In the genomic region with DNA sequence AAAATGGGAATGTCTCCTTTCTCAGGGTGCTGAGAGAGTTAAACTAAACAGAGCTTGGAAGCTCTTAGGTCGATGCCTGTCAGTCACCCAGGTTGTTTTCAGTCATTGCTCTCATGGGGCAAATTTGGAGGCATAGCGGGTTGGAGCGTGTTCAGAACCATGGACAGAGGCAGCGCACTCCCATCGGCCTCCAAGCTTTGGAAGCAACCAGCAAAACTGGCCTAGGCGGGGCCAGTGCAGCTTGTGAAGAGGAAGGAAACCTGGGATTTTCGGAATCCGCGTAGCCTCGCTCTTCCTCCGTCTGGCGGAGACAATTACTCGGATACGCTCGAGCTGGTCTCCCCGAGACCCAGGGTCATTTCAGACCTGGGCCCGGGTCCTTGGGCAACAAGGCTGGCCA, we compare ENCODE assay signal across 8 mouse cellular contexts.
DNase-seq lines count a peak whose midpoint lies in the region; ATAC-seq and TF ChIP-seq lines count a peak whose summit lies in the region.

No protein-coding gene starts in this region.

- no peak for TF ChIP-seq POLR2A in ES-Bruce4 (IDR thresholded peaks at IDR 0.05; ENCODE audit: insufficient read depth, low read length)
- TF ChIP-seq POLR2A in limb, embryonic 14.5 days (IDR thresholded peaks at IDR 0.05; ENCODE audit: borderline replicate concordance, extremely low read depth, insufficient read depth, insufficient read length) = no peak
- TF ChIP-seq POLR2A in myocyte (IDR thresholded peaks at IDR 0.05; ENCODE audit: insufficient read length, low read depth) = no peak

- H3K4me2 ChIP-seq in forebrain, embryonic 12.5 days = peak overlapping the region; percentile 51
- H3K4me2 ChIP-seq in hindbrain, embryonic 13.5 days = peak overlapping the region; percentile 42
- 0 out of 2 replicates have a peak overlapping the region, but pooled peaks have one; percentile 17 for H3K4me2 ChIP-seq in limb, embryonic 14.5 days (replicated peaks; ENCODE audit: low read depth, low read length, severe bottlenecking)
- H3K4me2 ChIP-seq in myocyte (ENCODE audit: low read depth) = no peak overlapping the region

- TF ChIP-seq CTCF in ES-Bruce4 (IDR thresholded peaks at IDR 0.05; ENCODE audit: low read depth, low read length) = no peak

- H3K9me3 ChIP-seq in ES-Bruce4 (replicated peaks; ENCODE audit: control insufficient read depth, insufficient read depth, low read length, poor library complexity, severe bottlenecking) = no peaks in the 10 kb centered on the region
- no peaks in the 10 kb centered on the region for H3K9me3 ChIP-seq in forebrain, embryonic 12.5 days
- no peaks in the 10 kb centered on the region for H3K9me3 ChIP-seq in hindbrain, embryonic 13.5 days
- H3K9me3 ChIP-seq in limb, embryonic 14.5 days (ENCODE audit: control insufficient read depth, low read length) = no peaks in the 10 kb centered on the region

- no peak overlapping the region for H3ac ChIP-seq in myocyte (ENCODE audit: control insufficient read depth, insufficient read length)

- H3K36me3 ChIP-seq in ES-Bruce4 (ENCODE audit: control insufficient read depth, insufficient read depth, low read length, poor library complexity, severe bottlenecking) = no peaks in the 10 kb centered on the region
- H3K36me3 ChIP-seq in forebrain, embryonic 12.5 days (replicated peaks) = no peaks in the 10 kb centered on the region
- no peaks in the 10 kb centered on the region for H3K36me3 ChIP-seq in hindbrain, embryonic 13.5 days
- no peaks in the 10 kb centered on the region for H3K36me3 ChIP-seq in limb, embryonic 14.5 days (ENCODE audit: control insufficient read depth, insufficient read depth, low read length)
- H3K36me3 ChIP-seq in myocyte (ENCODE audit: control insufficient read depth, insufficient read depth) = no peaks in the 10 kb centered on the region

- H3K9ac ChIP-seq in ES-Bruce4 (ENCODE audit: low read depth, poor library complexity, severe bottlenecking) = peak overlapping the region; percentile 62
- H3K9ac ChIP-seq in forebrain, embryonic 12.5 days = no peak overlapping the region
- peak overlapping the region; percentile 53; the same call in 1 of the 2 replicates for H3K9ac ChIP-seq in hindbrain, embryonic 13.5 days
- H3K9ac ChIP-seq in limb, embryonic 14.5 days (ENCODE audit: low read depth, low read length, severe bottlenecking) = no peak overlapping the region

- H3K4me3 ChIP-seq in ES-Bruce4 (ENCODE audit: low read depth, low read length) (peak overlapping the region; percentile 56), myocyte (no peak overlapping the region)
- peak overlapping the region; percentile 25 for H3K4me3 ChIP-seq in forebrain, embryonic 12.5 days (replicated peaks)
- peak overlapping the region; percentile 4; the same call in 1 of the 2 replicates for H3K4me3 ChIP-seq in hindbrain, embryonic 13.5 days
- H3K4me3 ChIP-seq in limb, embryonic 14.5 days (replicated peaks; ENCODE audit: low read length) = 0 out of 2 replicates have a peak overlapping the region, but pooled peaks have one; percentile 10

- H3K4me1 ChIP-seq in ES-Bruce4 (ENCODE audit: control insufficient read depth, insufficient read depth, low read length) = peaks cover 4% of the 10 kb centered on the region
- peaks cover 30% of the 10 kb centered on the region for H3K4me1 ChIP-seq in forebrain, embryonic 12.5 days
- H3K4me1 ChIP-seq in hindbrain, embryonic 13.5 days (replicated peaks) = peaks cover 36% of the 10 kb centered on the region
- 0 out of 2 replicates have a peak, but pooled peaks cover 4% of the 10 kb centered on the region for H3K4me1 ChIP-seq in limb, embryonic 14.5 days (ENCODE audit: control insufficient read depth, insufficient read depth, low read length)

- under 1% methylated on average over 17 of the region's 17 CpGs for WGBS in forebrain, embryonic 12.5 days
- WGBS in hindbrain, embryonic 13.5 days = under 1% methylated on average over 17 of the region's 17 CpGs
- 2% methylated on average over 17 of the region's 17 CpGs for WGBS in limb, embryonic 14.5 days

- H3K79me2 ChIP-seq in myocyte (ENCODE audit: control insufficient read depth, insufficient read depth) = no peaks in the 10 kb centered on the region

- H3K27me3 ChIP-seq in ES-Bruce4 (ENCODE audit: control insufficient read depth, insufficient read depth, low read length, poor library complexity, severe bottlenecking) (no peaks in the 10 kb centered on the region), myocyte (ENCODE audit: control insufficient read depth, insufficient read depth, insufficient read length) (peaks cover 46% of the 10 kb centered on the region)
- peaks cover 94% of the 10 kb centered on the region for H3K27me3 ChIP-seq in forebrain, embryonic 12.5 days
- H3K27me3 ChIP-seq in hindbrain, embryonic 13.5 days = peaks cover 95% of the 10 kb centered on the region
- peaks cover 44% of the 10 kb centered on the region for H3K27me3 ChIP-seq in limb, embryonic 14.5 days (ENCODE audit: control insufficient read depth, insufficient read depth, low read length)

- H3K27ac ChIP-seq in ES-Bruce4 (ENCODE audit: insufficient read depth, low read length) = peak overlapping the region; percentile 60
- no peak overlapping the region for H3K27ac ChIP-seq in forebrain, embryonic 12.5 days
- peak overlapping the region; percentile 48 for H3K27ac ChIP-seq in hindbrain, embryonic 13.5 days
- no peak overlapping the region for H3K27ac ChIP-seq in limb, embryonic 14.5 days (replicated peaks; ENCODE audit: low read depth, low read length)

- peak; percentile 61; the same call in 1 of the 2 replicates for TF ChIP-seq EP300 in ES-Bruce4 (IDR thresholded peaks at IDR 0.05; ENCODE audit: insufficient read depth, low read depth, low read length)

- DNase-seq in adipocyte (ENCODE audit: low spot score) = peak; percentile 70
- peak; percentile 88 for DNase-seq in limb, embryonic 14.5 days (ENCODE audit: low spot score)
- no peak for DNase-seq in layer of hippocampus, adult 11-12 months (ENCODE audit: low spot score)
- DNase-seq in frontal cortex, postnatal 25 days (ENCODE audit: low spot score in 2 of 2) = no peak

- ATAC-seq in forebrain, embryonic 12.5 days (ENCODE audit: low FRiP score) = no peak
- ATAC-seq in hindbrain, embryonic 13.5 days (ENCODE audit: low FRiP score) = no peak
- no peak for ATAC-seq in limb, embryonic 14.5 days (ENCODE audit: low FRiP score, low read depth)

TF ChIP-seq in myocyte, 11 proteins besides CTCF, POLR2A, EP300 and RAD21:
- TF ChIP-seq E2F4 (IDR thresholded peaks at IDR 0.05; ENCODE audit: insufficient read depth) = no peak
- peak; percentile 95 for TF ChIP-seq REST (IDR thresholded peaks at IDR 0.05; ENCODE audit: insufficient read depth, insufficient read length)

Comparison
In these comparisons a context has a peak if more than half of its experiments do, and no peak if none do; other contexts are left out.
1. H3K27ac ChIP-seq: peak in ES-Bruce4 (single experiment) and hindbrain, embryonic 13.5 days (single experiment); none in forebrain, embryonic 12.5 days (single experiment) and limb, embryonic 14.5 days (single experiment).
2. H3K9ac ChIP-seq: peak in ES-Bruce4 (single experiment) and hindbrain, embryonic 13.5 days (single experiment); none in forebrain, embryonic 12.5 days (single experiment) and limb, embryonic 14.5 days (single experiment).
3. DNase-seq: peak in adipocyte (single experiment) and limb, embryonic 14.5 days (single experiment); none in layer of hippocampus, adult 11-12 months (single experiment) and frontal cortex, postnatal 25 days (0 of 2).